Mouse (Mus musculus) G1E (cell line): ENCODE measurements at regions not wholly inside any gene's neighbourhood (a gene's known extent, or its start where the extent isn't known, plus 50 kb on each side); places are given as distances from the start of the nearest gene placed in this dataset.

ENCODE experiments used
- CTCF ChIP-seq: IDR thresholded peaks from 2 replicates; pipeline ENCODE4 v1.5.1; 2012; ENCODE audit warnings: low read depth, low read length, inconsistent platforms, mixed read lengths
- GATA1 ChIP-seq: IDR thresholded peaks from 2 replicates; pipeline ENCODE4 v1.6.1; 2012; ENCODE audit warnings: borderline replicate concordance, low read length, inconsistent platforms, mixed read lengths
- GATA2 ChIP-seq: IDR thresholded peaks from 2 replicates; pipeline ENCODE4 v1.6.1; 2012; ENCODE audit warnings: low read depth, low read length, inconsistent platforms, borderline replicate concordance
- POLR2AphosphoS5 ChIP-seq: IDR thresholded peaks from 2 replicates; pipeline ENCODE4 v1.6.1; 2012; ENCODE audit warnings: low read depth, low read length, inconsistent platforms; ENCODE audit not compliant: insufficient replicate concordance
- TAL1 ChIP-seq: conservative IDR thresholded peaks from 2 replicates; pipeline ENCODE4 v1.6.1; 2012; ENCODE audit warnings: low read depth, low read length, inconsistent platforms, mixed read lengths

GRCm38 (mm10) chr9:113229391-113229790 lies 478.7 kb downstream of the Pdcd6ip start:
- TF ChIP-seq CTCF (no peak), POLR2AphosphoS5 (no peak), GATA1 (no peak), TAL1 (no peak), GATA2 (no peak)
